Mouse (Mus musculus): ENCODE data around the gene Setd1a. TPM values are rescaled to one million over a fixed set of nuclear protein-coding genes. Genes with fewer than 3 reads are reported as not detected.
"Not testable (repeated sequence)": the region's sequence is repeated elsewhere in the genome, so short reads cannot be mapped to it uniquely, and the experiment has no call there.

The Setd1a gene
- polyA plus RNA-seq, 1 experiment from 2014 or later: 32.6 TPM

DNA sequence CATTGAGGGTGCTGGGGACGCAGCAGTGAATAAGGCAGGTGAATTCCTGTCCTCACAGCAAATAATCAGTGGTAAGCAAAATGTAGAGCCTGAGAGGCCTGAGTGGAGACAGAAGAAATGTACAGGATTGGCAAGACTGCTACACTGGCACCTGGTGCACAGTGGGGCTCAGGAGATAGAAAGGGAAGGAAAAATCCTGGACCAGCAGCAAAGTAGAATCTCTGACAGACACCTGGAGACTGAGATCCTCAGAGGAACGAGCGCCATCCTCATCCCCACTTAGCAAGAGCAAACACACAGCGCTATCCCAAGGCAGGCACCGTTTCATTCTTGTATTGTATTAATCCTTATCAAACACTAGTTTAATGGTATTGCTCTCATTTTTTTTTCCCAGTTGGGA lies 61.0 kb downstream of the Setd1a start:
- Histone ChIP-seq H3K4me2 (replicated peaks; ENCODE audit: low read depth, low read length) (no peak overlapping the region), H3K9me3 (ENCODE audit: control insufficient read depth, low read length) (no peaks in the 10 kb centered on the region), H3K27me3 (ENCODE audit: control insufficient read depth, insufficient read depth, low read length) (no peaks in the 10 kb centered on the region), H3K36me3 (ENCODE audit: control insufficient read depth, insufficient read depth, low read length) (no peaks in the 10 kb centered on the region), H3K4me3 (ENCODE audit: low read length) (no peak overlapping the region), H3K4me1 (ENCODE audit: control insufficient read depth, insufficient read depth, low read length) (peaks cover 5% of the 10 kb centered on the region; the same call in 1 of the 2 replicates), H3K9ac (ENCODE audit: low read depth, low read length) (no peak overlapping the region), H3K27ac (ENCODE audit: low read depth, low read length) (no peak overlapping the region)
- 91% methylated on average over 5 of the region's 5 CpGs for WGBS
- no peak for ATAC-seq (ENCODE audit: low FRiP score, low TSS enrichment)

DNA sequence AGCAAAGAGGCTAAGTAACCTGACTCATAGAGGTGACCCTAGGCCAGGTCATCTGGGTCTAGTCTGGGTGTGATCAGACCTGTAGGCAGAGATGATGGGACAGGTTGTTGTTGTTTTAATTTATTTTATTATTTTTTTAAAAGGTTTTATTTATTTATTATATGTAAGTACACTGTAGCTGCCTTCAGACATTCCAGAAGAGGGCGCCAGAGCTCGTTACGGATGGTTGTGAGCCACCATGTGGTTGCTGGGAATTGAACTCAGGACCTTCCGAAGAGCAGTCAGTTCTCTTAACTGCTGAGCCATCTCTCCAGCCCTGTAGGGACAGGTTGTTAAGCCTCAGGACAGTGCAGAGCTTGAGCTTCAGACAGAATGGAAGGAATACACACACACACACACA lies 61.4 kb downstream of the Setd1a start:
- H3K9ac ChIP-seq (ENCODE audit: low read depth, low read length); H3K4me1 ChIP-seq (ENCODE audit: control insufficient read depth, insufficient read depth, low read length); H3K4me2 ChIP-seq (replicated peaks; ENCODE audit: low read depth, low read length); ATAC-seq (ENCODE audit: low FRiP score, low TSS enrichment); H3K27me3 ChIP-seq (ENCODE audit: control insufficient read depth, insufficient read depth, low read length); H3K9me3 ChIP-seq (ENCODE audit: control insufficient read depth, low read length); H3K36me3 ChIP-seq (ENCODE audit: control insufficient read depth, insufficient read depth, low read length); H3K4me3 ChIP-seq (ENCODE audit: low read length); H3K27ac ChIP-seq (ENCODE audit: low read depth, low read length): not testable (repeated sequence)
- 76% methylated on average over 4 of the region's 4 CpGs for WGBS

DNA sequence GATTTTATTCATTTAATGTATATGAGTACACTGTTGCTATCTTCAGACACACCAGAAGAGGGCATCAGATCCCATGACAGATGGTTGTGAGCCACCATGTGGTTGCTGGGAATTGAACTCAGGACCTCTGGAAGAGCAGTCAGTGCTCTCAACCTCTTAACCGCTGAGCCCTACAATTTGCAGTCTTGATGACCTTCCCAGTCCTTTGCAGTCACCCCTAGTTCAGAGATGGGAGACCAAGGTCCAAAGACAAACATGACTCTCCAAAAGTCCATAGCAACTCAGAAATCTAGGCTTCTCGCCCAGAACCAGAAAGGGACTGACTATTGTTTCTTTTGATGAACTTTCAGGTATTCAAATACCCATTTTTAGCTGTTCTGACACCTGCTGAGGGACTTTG lies 63.6 kb downstream of the Setd1a start:
- WGBS: 81% methylated on average over 2 of the region's 2 CpGs
- not testable (repeated sequence) for H3K27ac ChIP-seq (ENCODE audit: low read depth, low read length); H3K9ac ChIP-seq (ENCODE audit: low read depth, low read length); H3K4me1 ChIP-seq (ENCODE audit: control insufficient read depth, insufficient read depth, low read length); H3K9me3 ChIP-seq (ENCODE audit: control insufficient read depth, low read length); H3K4me3 ChIP-seq (ENCODE audit: low read length); ATAC-seq (ENCODE audit: low FRiP score, low TSS enrichment); H3K4me2 ChIP-seq (replicated peaks; ENCODE audit: low read depth, low read length); H3K27me3 ChIP-seq (ENCODE audit: control insufficient read depth, insufficient read depth, low read length)
- H3K36me3 ChIP-seq (ENCODE audit: control insufficient read depth, insufficient read depth, low read length): peaks cover 14% of the 10 kb centered on the region; the same call in 1 of the 2 replicates

DNA sequence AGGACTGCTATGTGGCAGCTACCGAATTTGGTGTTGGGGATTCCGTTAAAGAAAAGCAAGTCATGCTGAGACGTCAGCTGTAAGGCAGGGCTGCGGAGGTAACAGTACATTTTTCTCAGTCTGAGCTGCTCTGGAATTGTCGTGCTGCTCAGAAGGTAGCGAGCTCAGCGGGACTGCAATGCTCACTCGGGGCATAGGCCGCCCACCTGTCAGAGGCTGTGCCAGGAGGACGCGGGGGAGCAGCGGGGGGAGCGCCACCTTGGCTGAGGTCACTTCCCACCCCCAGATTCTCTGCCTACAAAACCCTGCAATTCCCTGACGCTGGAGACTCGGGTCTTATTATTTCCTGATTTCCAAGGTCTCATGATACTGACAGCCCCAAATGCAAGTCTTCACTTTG lies 64.4 kb downstream of the Setd1a start:
- WGBS: 3% methylated on average over 15 of the region's 15 CpGs
- Histone ChIP-seq H3K36me3 (ENCODE audit: control insufficient read depth, insufficient read depth, low read length) (peaks cover 16% of the 10 kb centered on the region; the same call in 1 of the 2 replicates), H3K9ac (ENCODE audit: low read depth, low read length) (peak overlapping the region; percentile 68), H3K4me3 (ENCODE audit: low read length) (peak overlapping the region; percentile 87), H3K27ac (ENCODE audit: low read depth, low read length) (peak overlapping the region; percentile 82), H3K27me3 (ENCODE audit: control insufficient read depth, insufficient read depth, low read length) (no peaks in the 10 kb centered on the region), H3K4me2 (replicated peaks; ENCODE audit: low read depth, low read length) (peak overlapping the region; percentile 90), H3K9me3 (ENCODE audit: control insufficient read depth, low read length) (no peaks in the 10 kb centered on the region), H3K4me1 (ENCODE audit: control insufficient read depth, insufficient read depth, low read length) (peaks cover 5% of the 10 kb centered on the region; the same call in 1 of the 2 replicates)
- ATAC-seq (ENCODE audit: low FRiP score, low TSS enrichment): peak; percentile 25

DNA sequence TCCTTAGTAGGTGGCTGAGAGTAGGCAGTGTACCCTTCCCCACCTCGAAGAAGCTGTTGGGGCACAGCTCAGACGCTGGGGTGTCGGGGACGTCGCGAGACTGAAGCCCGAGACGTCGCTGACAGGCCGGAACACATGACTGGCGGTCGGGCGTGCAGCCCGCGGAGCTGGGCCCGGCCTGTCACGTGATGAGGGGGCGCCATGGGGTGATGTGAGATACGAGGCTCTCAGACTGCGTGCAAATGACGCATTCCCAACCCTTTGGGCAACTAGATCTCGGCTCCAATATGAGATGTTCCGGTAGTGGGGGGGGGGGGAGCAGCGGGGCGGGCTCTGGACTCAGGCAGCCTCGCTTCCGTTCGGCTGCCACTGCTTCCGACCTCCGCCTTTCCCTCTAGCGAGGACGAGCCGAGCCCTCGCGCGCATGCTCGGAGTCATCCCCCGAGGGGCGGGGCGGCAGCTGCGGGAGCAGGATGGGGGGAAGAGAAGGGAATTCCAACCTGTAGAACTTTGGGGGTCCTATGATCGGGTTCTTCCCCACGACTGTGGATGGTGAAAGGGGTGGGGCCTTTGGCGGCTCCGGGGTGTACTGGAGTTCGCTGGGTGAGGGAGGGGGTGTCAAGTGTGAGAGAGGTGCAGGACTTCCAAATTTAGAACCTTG lies 65.0 kb downstream of the Setd1a start:
- H3K4me2 ChIP-seq (replicated peaks; ENCODE audit: low read depth, low read length): peak overlapping the region; percentile 90
- H3K4me1 ChIP-seq (ENCODE audit: control insufficient read depth, insufficient read depth, low read length): peaks cover 5% of the 10 kb centered on the region; the same call in 1 of the 2 replicates
- peak overlapping the region; percentile 87 for H3K4me3 ChIP-seq (ENCODE audit: low read length)
- H3K27me3 ChIP-seq (ENCODE audit: control insufficient read depth, insufficient read depth, low read length): no peaks in the 10 kb centered on the region
- H3K36me3 ChIP-seq (ENCODE audit: control insufficient read depth, insufficient read depth, low read length): peaks cover 16% of the 10 kb centered on the region; the same call in 1 of the 2 replicates
- peak; percentile 90 for ATAC-seq (ENCODE audit: low FRiP score, low TSS enrichment)
- peak overlapping the region; percentile 68 for H3K9ac ChIP-seq (ENCODE audit: low read depth, low read length)
- no peaks in the 10 kb centered on the region for H3K9me3 ChIP-seq (ENCODE audit: control insufficient read depth, low read length)
- under 1% methylated on average over 39 of the region's 46 CpGs for WGBS
- H3K27ac ChIP-seq (ENCODE audit: low read depth, low read length): peak overlapping the region; percentile 82

DNA sequence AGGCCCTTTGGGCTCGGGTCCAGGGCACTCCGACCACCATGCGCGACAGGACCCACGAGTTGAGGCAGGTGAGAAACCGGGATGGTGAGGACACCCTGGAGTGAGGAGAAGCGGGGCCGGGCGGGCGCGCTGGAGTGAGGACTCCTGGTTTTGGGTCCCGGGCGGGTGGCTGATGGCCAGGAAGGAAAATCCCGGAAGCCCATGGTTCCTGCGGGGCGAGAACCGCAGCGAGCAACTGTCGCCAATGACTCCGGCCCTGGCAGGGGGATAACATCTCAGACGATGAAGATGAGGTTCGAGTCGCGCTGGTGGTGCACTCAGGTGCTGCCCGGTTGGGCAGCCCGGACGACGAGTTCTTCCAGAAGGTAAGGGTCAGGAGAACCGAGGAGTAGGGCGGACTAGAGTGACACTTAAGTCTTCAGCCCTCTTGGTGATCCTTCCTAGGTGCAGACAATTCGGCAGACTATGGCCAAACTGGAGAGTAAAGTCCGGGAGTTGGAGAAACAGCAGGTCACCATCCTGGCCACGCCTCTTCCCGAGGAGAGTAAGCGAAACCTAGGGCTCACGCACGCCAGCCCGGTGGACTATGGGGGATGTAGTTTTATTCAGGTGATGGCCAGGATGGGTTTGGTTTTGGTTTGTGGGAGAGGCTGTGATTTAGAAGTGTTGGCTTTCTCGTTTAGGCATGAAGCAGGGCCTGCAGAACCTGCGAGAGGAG lies 65.7 kb downstream of the Setd1a start:
- H3K4me3 ChIP-seq (ENCODE audit: low read length): peak overlapping the region; percentile 87
- H3K9me3 ChIP-seq (ENCODE audit: control insufficient read depth, low read length): no peaks in the 10 kb centered on the region
- peak overlapping the region; percentile 82; the same call in 1 of the 2 replicates for H3K27ac ChIP-seq (ENCODE audit: low read depth, low read length)
- no peaks in the 10 kb centered on the region for H3K27me3 ChIP-seq (ENCODE audit: control insufficient read depth, insufficient read depth, low read length)
- WGBS: under 1% methylated on average over 40 of the region's 40 CpGs
- peak; percentile 69 for ATAC-seq (ENCODE audit: low FRiP score, low TSS enrichment)
- H3K4me2 ChIP-seq (replicated peaks; ENCODE audit: low read depth, low read length): peak overlapping the region; percentile 90
- peaks cover 5% of the 10 kb centered on the region; the same call in 1 of the 2 replicates for H3K4me1 ChIP-seq (ENCODE audit: control insufficient read depth, insufficient read depth, low read length)
- peaks cover 23% of the 10 kb centered on the region; the same call in 1 of the 2 replicates for H3K36me3 ChIP-seq (ENCODE audit: control insufficient read depth, insufficient read depth, low read length)
- peak overlapping the region; percentile 68 for H3K9ac ChIP-seq (ENCODE audit: low read depth, low read length)

Other genes starting within 250 kb of the Setd1a start
- gene Tmem265, start 215.3 kb upstream of the Setd1a start, polyA plus RNA-seq (2014; fragmentation: Nextera tagmentation; extraction: Ambion mirVana): 6.3 and 10.0 TPM in 2 replicates
- gene Phkg2, start 203.3 kb upstream of the Setd1a start, polyA plus RNA-seq (2014; fragmentation: Nextera tagmentation; extraction: Ambion mirVana): 37.8 and 39.8 TPM in 2 replicates
- 12.7 and 14.5 TPM in 2 replicates for gene Ccdc189, start 188.1 kb upstream of the Setd1a start, polyA plus RNA-seq (2014; fragmentation: Nextera tagmentation; extraction: Ambion mirVana)
- 25.5 and 41.5 TPM in 2 replicates for gene Rnf40, start 187.9 kb upstream of the Setd1a start, polyA plus RNA-seq (2014; fragmentation: Nextera tagmentation; extraction: Ambion mirVana)
- gene Zfp629, start 160.9 kb upstream of the Setd1a start, polyA plus RNA-seq (2014; fragmentation: Nextera tagmentation; extraction: Ambion mirVana): 14.0 and 23.5 TPM in 2 replicates
- 65.9 and 79.1 TPM in 2 replicates for gene Bcl7c, start 67.7 kb upstream of the Setd1a start, polyA plus RNA-seq (2014; fragmentation: Nextera tagmentation; extraction: Ambion mirVana)
- gene Ctf1, start 63.9 kb upstream of the Setd1a start, polyA plus RNA-seq (2014; fragmentation: Nextera tagmentation; extraction: Ambion mirVana): 17.5 and 23.7 TPM in 2 replicates
- gene Ctf2, start 44.5 kb upstream of the Setd1a start, polyA plus RNA-seq (2014; fragmentation: Nextera tagmentation; extraction: Ambion mirVana): 0.43 and 0.55 TPM in 2 replicates
- gene Fbxl19, start 32.1 kb upstream of the Setd1a start, polyA plus RNA-seq (2014; fragmentation: Nextera tagmentation; extraction: Ambion mirVana): 6.2 and 10.0 TPM in 2 replicates
- 12.9 and 19.7 TPM in 2 replicates for gene Orai3, start 6.9 kb upstream of the Setd1a start, polyA plus RNA-seq (2014; fragmentation: Nextera tagmentation; extraction: Ambion mirVana)
- not detected in 2 replicates for gene Gm49388, start 8.9 kb downstream of the Setd1a start, polyA plus RNA-seq (2014; fragmentation: Nextera tagmentation; extraction: Ambion mirVana)
- 18.0 and 18.7 TPM in 2 replicates for gene Hsd3b7, start 23.9 kb downstream of the Setd1a start, polyA plus RNA-seq (2014; fragmentation: Nextera tagmentation; extraction: Ambion mirVana)
- 22.1 and 34.3 TPM in 2 replicates for gene Stx4a, start 47.6 kb downstream of the Setd1a start, polyA plus RNA-seq (2014; fragmentation: Nextera tagmentation; extraction: Ambion mirVana)
- 2.6 and 4.4 TPM in 2 replicates for gene Stx1b, start 47.9 kb downstream of the Setd1a start, polyA plus RNA-seq (2014; fragmentation: Nextera tagmentation; extraction: Ambion mirVana)
- 13.7 and 20.2 TPM in 2 replicates for gene Zfp646, start 99.6 kb downstream of the Setd1a start, polyA plus RNA-seq (2014; fragmentation: Nextera tagmentation; extraction: Ambion mirVana)
- gene Zfp668, start 100.2 kb downstream of the Setd1a start, polyA plus RNA-seq (2014; fragmentation: Nextera tagmentation; extraction: Ambion mirVana): 18.6 and 21.9 TPM in 2 replicates
- 0.73 and 0.77 TPM in 2 replicates for gene Prss53, start 114.3 kb downstream of the Setd1a start, polyA plus RNA-seq (2014; fragmentation: Nextera tagmentation; extraction: Ambion mirVana)
- not detected in 2 replicates for gene Gm21974, start 118.8 kb downstream of the Setd1a start, polyA plus RNA-seq (2014; fragmentation: Nextera tagmentation; extraction: Ambion mirVana)
- 125 and 156 TPM in 2 replicates for gene Vkorc1, start 118.9 kb downstream of the Setd1a start, polyA plus RNA-seq (2014; fragmentation: Nextera tagmentation; extraction: Ambion mirVana)
- gene Bckdk, start 127.4 kb downstream of the Setd1a start, polyA plus RNA-seq (2014; fragmentation: Nextera tagmentation; extraction: Ambion mirVana): 152 and 155 TPM in 2 replicates
- gene Kat8, start 135.8 kb downstream of the Setd1a start, polyA plus RNA-seq (2014; fragmentation: Nextera tagmentation; extraction: Ambion mirVana): 37.2 and 48.9 TPM in 2 replicates
- 44.7 and 47.1 TPM in 2 replicates for gene Prss8, start 153.4 kb downstream of the Setd1a start, polyA plus RNA-seq (2014; fragmentation: Nextera tagmentation; extraction: Ambion mirVana)
- 12.1 and 12.4 TPM in 2 replicates for gene Prss36, start 170.1 kb downstream of the Setd1a start, polyA plus RNA-seq (2014; fragmentation: Nextera tagmentation; extraction: Ambion mirVana)
- gene Fus, start 190.8 kb downstream of the Setd1a start, polyA plus RNA-seq (2014; fragmentation: Nextera tagmentation; extraction: Ambion mirVana): 62.7 and 77.7 TPM in 2 replicates
- 39.5 and 47.3 TPM in 2 replicates for gene Pycard, start 217.2 kb downstream of the Setd1a start, polyA plus RNA-seq (2014; fragmentation: Nextera tagmentation; extraction: Ambion mirVana)
- 0.14 TPM in 1 of 2 replicates, not detected in the other for gene Trim72, start 227.3 kb downstream of the Setd1a start, polyA plus RNA-seq (2014; fragmentation: Nextera tagmentation; extraction: Ambion mirVana)

Measured in kidney, embryonic 14.5 days (tissue).